Mouse (Mus musculus): Measurements from ENCODE around the gene Ndufaf8. TPM values are rescaled to one million over a fixed set of nuclear protein-coding genes. Genes with fewer than 3 reads are reported as not detected.
A peak's percentile ranks its signal among the peaks of the same experiment; 100 is the strongest.

The Ndufaf8 gene
- polyA plus RNA-seq, 1 experiment from 2014 or later = 130 TPM

GRCm38 (mm10) chr11:120136195-120136594 lies 37.5 kb downstream of the Ndufaf8 start:
- Histone ChIP-seq H3K36me3 (ENCODE audit: insufficient read depth, low read length) (peaks cover 27% of the 10 kb centered on the region; the same call in 1 of the 2 replicates), H3K9me3 (replicated peaks; ENCODE audit: low read length) (no peaks in the 10 kb centered on the region), H3K27ac (no peak overlapping the region), H3K4me2 (ENCODE audit: low read length) (no peak overlapping the region), H3K9ac (ENCODE audit: low read depth, low read length) (no peak overlapping the region), H3K27me3 (ENCODE audit: insufficient read depth, low read length) (no peaks in the 10 kb centered on the region), H3K4me3 (replicated peaks; ENCODE audit: low read depth, low read length) (no peak overlapping the region), H3K4me1 (replicated peaks; ENCODE audit: insufficient read depth, low read length) (peaks cover 16% of the 10 kb centered on the region; the same call in 1 of the 2 replicates)
- DNase-seq (ENCODE audit: low spot score) = no peak
- 88% methylated on average over 8 of the region's 8 CpGs for WGBS
- ATAC-seq (replicated peaks; ENCODE audit: low FRiP score, low read depth) = no peak
- no peak for TF ChIP-seq CTCF (IDR thresholded peaks at IDR 0.05; ENCODE audit: low read depth)

GRCm38 (mm10) chr11:120136796-120137624 lies 38.3 kb downstream of the Ndufaf8 start:
- Histone ChIP-seq H3K4me1 (replicated peaks; ENCODE audit: insufficient read depth, low read length) (peaks cover 18% of the 10 kb centered on the region; the same call in 1 of the 2 replicates), H3K27me3 (ENCODE audit: insufficient read depth, low read length) (no peaks in the 10 kb centered on the region), H3K36me3 (ENCODE audit: insufficient read depth, low read length) (peaks cover 25% of the 10 kb centered on the region; the same call in 1 of the 2 replicates), H3K9me3 (replicated peaks; ENCODE audit: low read length) (no peaks in the 10 kb centered on the region), H3K9ac (ENCODE audit: low read depth, low read length) (no peak overlapping the region), H3K27ac (peak overlapping the region; percentile 31; the same call in 1 of the 2 replicates), H3K4me3 (replicated peaks; ENCODE audit: low read depth, low read length) (no peak overlapping the region), H3K4me2 (ENCODE audit: low read length) (no peak overlapping the region)
- WGBS = 59% methylated on average over 23 of the region's 23 CpGs
- TF ChIP-seq CTCF (IDR thresholded peaks at IDR 0.05; ENCODE audit: low read depth) = no peak
- ATAC-seq (replicated peaks; ENCODE audit: low FRiP score, low read depth) (no peak), DNase-seq (ENCODE audit: low spot score) (no peak)

- H3K27me3 ChIP-seq (ENCODE audit: insufficient read depth, low read length) = no peaks in the 10 kb centered on the region
- H3K9ac ChIP-seq (ENCODE audit: low read depth, low read length) = no peak overlapping the region
- no peak overlapping the region for H3K4me2 ChIP-seq (ENCODE audit: low read length)
These were observed 38.9 kb downstream of the Ndufaf8 start for GRCm38 (mm10) chr11:120137625-120138004.

GRCm38 (mm10) chr11:120139309-120139731 lies 40.6 kb downstream of the Ndufaf8 start:
- Histone ChIP-seq H3K4me2 (ENCODE audit: low read length) (no peak overlapping the region), H3K27ac (no peak overlapping the region), H3K27me3 (ENCODE audit: insufficient read depth, low read length) (no peaks in the 10 kb centered on the region), H3K9ac (ENCODE audit: low read depth, low read length) (no peak overlapping the region), H3K4me1 (replicated peaks; ENCODE audit: insufficient read depth, low read length) (peaks cover 33% of the 10 kb centered on the region), H3K36me3 (ENCODE audit: insufficient read depth, low read length) (0 out of 2 replicates have a peak, but pooled peaks cover 10% of the 10 kb centered on the region), H3K9me3 (replicated peaks; ENCODE audit: low read length) (no peaks in the 10 kb centered on the region), H3K4me3 (replicated peaks; ENCODE audit: low read depth, low read length) (no peak overlapping the region)
- no peak for TF ChIP-seq CTCF (IDR thresholded peaks at IDR 0.05; ENCODE audit: low read depth)
- ATAC-seq (replicated peaks; ENCODE audit: low FRiP score, low read depth) = no peak
- no peak for DNase-seq (ENCODE audit: low spot score)
- WGBS = 70% methylated on average over 10 of the region's 10 CpGs

More at GRCm38 (mm10) chr11:120137625-120138004, 38.9 kb downstream of the Ndufaf8 start:
- Histone ChIP-seq H3K9me3 (replicated peaks; ENCODE audit: low read length) (no peaks in the 10 kb centered on the region), H3K4me1 (replicated peaks; ENCODE audit: insufficient read depth, low read length) (peaks cover 18% of the 10 kb centered on the region; the same call in 1 of the 2 replicates), H3K4me3 (replicated peaks; ENCODE audit: low read depth, low read length) (no peak overlapping the region), H3K36me3 (ENCODE audit: insufficient read depth, low read length) (peaks cover 23% of the 10 kb centered on the region; the same call in 1 of the 2 replicates), H3K27ac (peak overlapping the region; percentile 31; the same call in 1 of the 2 replicates)
- WGBS = 32% methylated on average over 5 of the region's 5 CpGs
- no peak for TF ChIP-seq CTCF (IDR thresholded peaks at IDR 0.05; ENCODE audit: low read depth)
- DNase-seq (ENCODE audit: low spot score) (peak; percentile 38), ATAC-seq (replicated peaks; ENCODE audit: low FRiP score, low read depth) (peak; percentile 57)

- Histone ChIP-seq H3K4me3 (replicated peaks; ENCODE audit: low read depth, low read length) (no peak overlapping the region), H3K36me3 (ENCODE audit: insufficient read depth, low read length) (0 out of 2 replicates have a peak, but pooled peaks cover under 1% of the 10 kb centered on the region), H3K9ac (ENCODE audit: low read depth, low read length) (no peak overlapping the region), H3K9me3 (replicated peaks; ENCODE audit: low read length) (no peaks in the 10 kb centered on the region), H3K27ac (no peak overlapping the region), H3K4me1 (replicated peaks; ENCODE audit: insufficient read depth, low read length) (peaks cover 40% of the 10 kb centered on the region), H3K4me2 (ENCODE audit: low read length) (no peak overlapping the region), H3K27me3 (ENCODE audit: insufficient read depth, low read length) (no peaks in the 10 kb centered on the region)
- DNase-seq (ENCODE audit: low spot score) = no peak
- TF ChIP-seq CTCF (IDR thresholded peaks at IDR 0.05; ENCODE audit: low read depth) = peak; percentile 38; the same call in 1 of the 2 replicates
- no peak for ATAC-seq (replicated peaks; ENCODE audit: low FRiP score, low read depth)
- WGBS = 61% methylated on average over 6 of the region's 6 CpGs
These were observed 41.5 kb downstream of the Ndufaf8 start for GRCm38 (mm10) chr11:120140255-120140654.

- H3K36me3 ChIP-seq (ENCODE audit: insufficient read depth, low read length) = no peaks in the 10 kb centered on the region
- WGBS = 55% methylated on average over 3 of the region's 3 CpGs
- peak overlapping the region; percentile 76 for H3K27ac ChIP-seq
- peaks cover 37% of the 10 kb centered on the region for H3K4me1 ChIP-seq (replicated peaks; ENCODE audit: insufficient read depth, low read length)
- no peak overlapping the region for H3K9ac ChIP-seq (ENCODE audit: low read depth, low read length)
- 0 out of 2 replicates have a peak, but pooled peaks have one; percentile 14 for ATAC-seq (replicated peaks; ENCODE audit: low FRiP score, low read depth)
- H3K27me3 ChIP-seq (ENCODE audit: insufficient read depth, low read length) = no peaks in the 10 kb centered on the region
- DNase-seq (ENCODE audit: low spot score) = peak; percentile 80
- H3K4me3 ChIP-seq (replicated peaks; ENCODE audit: low read depth, low read length) = no peak overlapping the region
- TF ChIP-seq CTCF (IDR thresholded peaks at IDR 0.05; ENCODE audit: low read depth) = peak; percentile 68
- H3K9me3 ChIP-seq (replicated peaks; ENCODE audit: low read length) = no peaks in the 10 kb centered on the region
- H3K4me2 ChIP-seq (ENCODE audit: low read length) = 0 out of 2 replicates have a peak overlapping the region, but pooled peaks have one; percentile 4
These were observed 43.9 kb downstream of the Ndufaf8 start for GRCm38 (mm10) chr11:120142601-120143051.
